Comparison of ENCODE assay signal across 8 mouse cellular contexts in genomic region chr4:21678975-21679623, GRCm38 (mm10). TPM values are rescaled to one million over a fixed set of nuclear protein-coding genes. Genes with fewer than 3 reads are reported as not detected.
DNase-seq lines count a peak whose midpoint lies in the region; ATAC-seq and TF ChIP-seq lines count a peak whose summit lies in the region.

No protein-coding gene starts in this region.

- under 1% methylated on average over 54 of the region's 79 CpGs for WGBS in lung, postnatal 0 days
- WGBS in lung, adult 2 months: 1% methylated on average over 78 of the region's 79 CpGs
- WGBS in hindbrain, embryonic 10.5 days: under 1% methylated on average over 79 of the region's 79 CpGs
- 1% methylated on average over 58 of the region's 79 CpGs for WGBS in liver, embryonic 12.5 days (ENCODE audit: insufficient replicate concordance)
- WGBS in small intestine, adult 2 months: 2% methylated on average over 77 of the region's 79 CpGs

- peak; percentile 19 for TF ChIP-seq CTCF in lung, postnatal 0 days (IDR thresholded peaks at IDR 0.05)
- no peak for TF ChIP-seq CTCF in lung, adult 2 months (IDR thresholded peaks at IDR 0.05; ENCODE audit: insufficient read depth, low read length)
- TF ChIP-seq CTCF in small intestine, adult 2 months (IDR thresholded peaks at IDR 0.05; ENCODE audit: extremely low read depth, insufficient read length, insufficient replicate concordance, low read depth, low read length): no peak

- H3K4me2 ChIP-seq in lung, postnatal 0 days (replicated peaks; ENCODE audit: low read depth, low read length): peak overlapping the region; percentile 59
- H3K4me2 ChIP-seq in liver, embryonic 12.5 days: peak overlapping the region; percentile 72

- H3K36me3 ChIP-seq in lung, postnatal 0 days (ENCODE audit: insufficient read depth, low read length): no peaks in the 10 kb centered on the region
- H3K36me3 ChIP-seq in hindbrain, embryonic 10.5 days: no peaks in the 10 kb centered on the region
- H3K36me3 ChIP-seq in liver, embryonic 12.5 days: no peaks in the 10 kb centered on the region
- no peaks in the 10 kb centered on the region for H3K36me3 ChIP-seq in small intestine, adult 2 months (ENCODE audit: control insufficient read depth, insufficient read depth, low read length)

- peak; percentile 73 for ATAC-seq in lung, postnatal 0 days
- ATAC-seq in liver, embryonic 12.5 days: peak; percentile 65

- no peak for TF ChIP-seq POLR2A in lung, adult 2 months (IDR thresholded peaks at IDR 0.05; ENCODE audit: borderline replicate concordance, extremely low read depth, low read depth, low read length)
- no peak for TF ChIP-seq POLR2A in small intestine, adult 2 months (IDR thresholded peaks at IDR 0.05; ENCODE audit: low read depth, low read length)

- no peaks in the 10 kb centered on the region for H3K9me3 ChIP-seq in lung, postnatal 0 days (ENCODE audit: low read length)
- no peaks in the 10 kb centered on the region; the same call in 1 of the 2 replicates for H3K9me3 ChIP-seq in hindbrain, embryonic 10.5 days
- no peaks in the 10 kb centered on the region for H3K9me3 ChIP-seq in liver, embryonic 12.5 days (replicated peaks)

- H3K4me3 ChIP-seq in lung, postnatal 0 days (ENCODE audit: low read depth, low read length): peak overlapping the region; percentile 34
- no peak overlapping the region for H3K4me3 ChIP-seq in lung, adult 2 months (replicated peaks; ENCODE audit: extremely low read depth, low read depth, low read length)
- peak overlapping the region; percentile 56 for H3K4me3 ChIP-seq in hindbrain, embryonic 10.5 days
- peak overlapping the region; percentile 50 for H3K4me3 ChIP-seq in liver, embryonic 12.5 days
- H3K4me3 ChIP-seq in small intestine, adult 2 months (ENCODE audit: low read depth, low read length): peak overlapping the region; percentile 55

- no peak overlapping the region for H3K27ac ChIP-seq in lung, postnatal 0 days (ENCODE audit: low read length)
- H3K27ac ChIP-seq in hindbrain, embryonic 10.5 days: peak overlapping the region; percentile 75
- H3K27ac ChIP-seq in liver, embryonic 12.5 days: no peak overlapping the region
- H3K27ac ChIP-seq in small intestine, adult 2 months (ENCODE audit: insufficient read depth, low read depth, low read length): no peak overlapping the region

- TF ChIP-seq EP300 in lung, postnatal 0 days (IDR thresholded peaks at IDR 0.05): no peak

- H3K4me1 ChIP-seq in lung, postnatal 0 days (ENCODE audit: insufficient read depth, low read depth, low read length): peaks cover 5% of the 10 kb centered on the region; the same call in 1 of the 2 replicates
- peaks cover 5% of the 10 kb centered on the region; the same call in 1 of the 2 replicates for H3K4me1 ChIP-seq in lung, adult 2 months (ENCODE audit: control insufficient read depth, insufficient read depth, low read length)
- peaks cover 19% of the 10 kb centered on the region for H3K4me1 ChIP-seq in hindbrain, embryonic 10.5 days (replicated peaks)
- H3K4me1 ChIP-seq in liver, embryonic 12.5 days: peaks cover 16% of the 10 kb centered on the region
- peaks cover 8% of the 10 kb centered on the region for H3K4me1 ChIP-seq in small intestine, adult 2 months (ENCODE audit: control insufficient read depth, insufficient read depth, insufficient read length, low read length)

- peaks cover 67% of the 10 kb centered on the region for H3K27me3 ChIP-seq in lung, postnatal 0 days (replicated peaks; ENCODE audit: insufficient read depth, low read length)
- peaks cover 100% of the 10 kb centered on the region for H3K27me3 ChIP-seq in hindbrain, embryonic 10.5 days (ENCODE audit: insufficient read depth, poor library complexity, severe bottlenecking)
- peaks cover 96% of the 10 kb centered on the region for H3K27me3 ChIP-seq in liver, embryonic 12.5 days (replicated peaks)
- H3K27me3 ChIP-seq in small intestine, adult 2 months (ENCODE audit: control insufficient read depth, insufficient read depth, low read length): peaks cover 52% of the 10 kb centered on the region

- DNase-seq in lung, postnatal 0 days (ENCODE audit: low spot score): peak; percentile 21
- DNase-seq in lung, adult 2 months: no peak
- peak; percentile 80 for DNase-seq in embryo, embryonic 10.5 days (ENCODE audit: low spot score)
- peak; percentile 80 for DNase-seq in hindbrain, embryonic 10.5 days (ENCODE audit: low spot score)
- DNase-seq in ovary, adult 18-20 months (ENCODE audit: low spot score): no peak
- DNase-seq in cerebellum, adult 11-12 months: no peak

- no peak overlapping the region for H3K9ac ChIP-seq in lung, postnatal 0 days (replicated peaks; ENCODE audit: low read depth)
- no peak overlapping the region for H3K9ac ChIP-seq in liver, embryonic 12.5 days

RNA-seq across cellular contexts. Expression of gene Prdm13, which starts 6.7 kb away (rescaled TPM):
- not detected in 2 replicates for polyA plus RNA-seq in lung, postnatal 0 days (2015; fragmentation: Nextera tagmentation; extraction: Ambion mirVana)
- not detected in 2 replicates for polyA plus RNA-seq in lung, adult 2 months (2012; rRNA removed)
- polyA plus RNA-seq in hindbrain, embryonic 10.5 days (2016; fragmentation: Nextera tagmentation; extraction: Ambion mirVana): 1.3 and 5.6 TPM in 2 replicates
- not detected in 2 replicates for polyA plus RNA-seq in liver, embryonic 12.5 days (2016; fragmentation: Nextera tagmentation; extraction: Ambion mirVana)
- 0.06 TPM in 1 of 2 replicates, not detected in the other for polyA plus RNA-seq in small intestine, adult 2 months (2012; rRNA removed)

RNA-seq across cellular contexts. Expression of gene Ccnc, which starts 48.4 kb away (rescaled TPM):
- 32.3 TPM in 2 replicates for polyA plus RNA-seq in lung, postnatal 0 days (2015; fragmentation: Nextera tagmentation; extraction: Ambion mirVana)
- polyA plus RNA-seq in lung, adult 2 months (2012; rRNA removed): 3.7 and 6.2 TPM in 2 replicates
- polyA plus RNA-seq in hindbrain, embryonic 10.5 days (2016; fragmentation: Nextera tagmentation; extraction: Ambion mirVana): 59.9 and 65.1 TPM in 2 replicates
- 27.1 and 29.1 TPM in 2 replicates for polyA plus RNA-seq in liver, embryonic 12.5 days (2016; fragmentation: Nextera tagmentation; extraction: Ambion mirVana)
- polyA plus RNA-seq in small intestine, adult 2 months (2012; rRNA removed): 0.93 and 1.7 TPM in 2 replicates

Comparison
In these comparisons a context has a peak if more than half of its experiments do, and no peak if none do; other contexts are left out.
1. DNase-seq: peak in lung, postnatal 0 days (single experiment), embryo, embryonic 10.5 days (single experiment) and hindbrain, embryonic 10.5 days (single experiment); none in lung, adult 2 months (single experiment), ovary, adult 18-20 months (single experiment) and cerebellum, adult 11-12 months (single experiment).